Mouse (Mus musculus) liver, postnatal 0 days (tissue): ENCODE measurements at regions not wholly inside any gene's neighbourhood (a gene's known extent, or its start where the extent isn't known, plus 50 kb on each side); places are given as distances from the start of the nearest gene placed in this dataset.
A peak's percentile ranks its signal among the peaks of the same experiment; 100 is the strongest.

Source experiments
- CTCF ChIP-seq: sonication (generic); IDR thresholded peaks from 2 replicates; pipeline ENCODE4 v1.5.1; 2016; ENCODE audit warnings: antibody characterized with exemption, low read depth
- EP300 ChIP-seq: IDR thresholded peaks from 2 replicates; pipeline ENCODE4 v1.6.1; 2016; ENCODE audit warnings: antibody characterized with exemption, low read depth, mild to moderate bottlenecking

DNA sequence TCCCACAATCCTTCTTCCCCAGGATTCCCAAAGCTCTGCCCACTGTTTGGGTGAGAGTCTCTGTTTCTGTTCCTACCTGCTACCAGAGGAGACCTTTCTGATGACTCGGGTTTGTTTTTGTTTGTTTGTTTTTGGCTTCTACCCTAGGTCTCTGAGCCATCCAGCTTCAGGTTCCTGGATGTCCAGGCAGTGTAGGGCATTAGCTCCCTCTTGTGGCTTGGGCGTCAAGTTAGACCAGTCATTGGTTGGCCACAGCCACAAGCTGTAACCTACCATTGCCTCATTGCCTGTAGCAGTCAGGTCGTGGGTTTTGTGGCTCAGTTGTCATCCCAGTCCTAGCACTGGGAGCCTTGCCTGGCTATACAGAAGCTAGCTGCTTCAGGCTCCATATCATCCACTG lies 185.1 kb upstream of the Ins1 start:
- TF ChIP-seq CTCF: peak; percentile 26; the same call in 1 of the 2 replicates
- TF ChIP-seq EP300: no peak
